ENCODE assay signal across 22 mouse cellular contexts in the genomic region with DNA sequence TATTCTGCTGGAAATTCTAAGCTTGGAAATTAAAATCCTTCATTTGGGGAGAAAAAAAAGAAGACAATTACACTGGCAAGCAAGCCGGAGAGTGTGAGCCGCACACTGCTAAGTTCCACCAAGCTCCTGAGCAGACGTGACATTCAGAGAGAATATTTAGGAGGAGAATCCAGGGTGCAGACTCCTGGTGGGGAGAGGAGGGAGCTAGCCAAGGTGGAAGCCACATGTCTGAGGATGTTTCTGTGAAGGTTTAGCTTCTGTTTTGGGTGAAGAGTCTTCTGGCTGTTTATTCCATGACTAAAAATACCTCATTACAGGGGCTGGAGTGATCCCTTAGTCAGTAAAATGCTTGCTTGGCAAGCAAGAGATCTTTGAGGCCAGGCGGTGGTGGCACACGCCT.
"Had no signal": no experiment of that assay in that cellular context is flagged by ENCODE, and none has a peak within 500 bp of the region (broad histone marks: within the 10 kb centered on the region; RNA-seq: fewer than 3 reads in every experiment).

No protein-coding gene starts in this region.

- DNase-seq: gastrocnemius, adult 2 months; gastrocnemius, postnatal 10 days; gastrocnemius, postnatal 25 days; heart, adult 18-20 months; heart, postnatal 10 days; heart, postnatal 4 days; kidney, adult 18-20 months; kidney, adult 8-10 months; kidney, postnatal 10 days; kidney, postnatal 25 days; kidney, postnatal 4 days; liver; liver, embryonic 13.5 days had no signal

- H3K27ac ChIP-seq: gastrocnemius, adult 2 months; hindbrain, embryonic 10.5 days; hindbrain, embryonic 12.5 days; hindbrain, embryonic 14.5 days; intestine, embryonic 15.5 days; layer of hippocampus, adult 2 months; limb, embryonic 10.5 days; limb, embryonic 12.5 days; liver, embryonic 13.5 days; liver, embryonic 15.5 days had no signal

- H3K4me3 ChIP-seq: gastrocnemius, adult 2 months; heart, embryonic 13.5 days; hindbrain, embryonic 10.5 days; hindbrain, embryonic 12.5 days; intestine, embryonic 15.5 days; layer of hippocampus, adult 2 months; limb, embryonic 10.5 days; limb, embryonic 12.5 days; liver, embryonic 13.5 days; liver, embryonic 15.5 days had no signal
